23 mouse cellular contexts compared by ENCODE assay signal in genomic region chr5:72783123-72783522, GRCm38 (mm10). TPM values are rescaled to one million over a fixed set of nuclear protein-coding genes. Genes with fewer than 3 reads are reported as not detected.
"Had no signal": no experiment of that assay in that cellular context is flagged by ENCODE, and none has a peak within 500 bp of the region (broad histone marks: within the 10 kb centered on the region; RNA-seq: fewer than 3 reads in every experiment).

No protein-coding gene starts in this region.

- H3K4me3 ChIP-seq: layer of hippocampus, adult 2 months; limb, embryonic 12.5 days; limb, embryonic 15.5 days; midbrain, embryonic 12.5 days; midbrain, embryonic 15.5 days; neural tube, embryonic 12.5 days; neural tube, embryonic 15.5 days had no signal

- ATAC-seq: liver, postnatal 0 days; lung, postnatal 0 days; midbrain, embryonic 15.5 days had no signal

- H3K36me3 ChIP-seq: limb, embryonic 12.5 days; limb, embryonic 15.5 days; midbrain, embryonic 12.5 days; midbrain, embryonic 15.5 days; neural tube, embryonic 12.5 days; neural tube, embryonic 15.5 days had no signal

- H3K4me1 ChIP-seq: limb, embryonic 12.5 days; limb, embryonic 15.5 days; midbrain, embryonic 12.5 days; midbrain, embryonic 15.5 days; neural tube, embryonic 12.5 days; neural tube, embryonic 15.5 days had no signal

- H3K27ac ChIP-seq: kidney, postnatal 0 days; layer of hippocampus, adult 2 months; limb, embryonic 12.5 days; limb, embryonic 15.5 days; liver, embryonic 14.5 days; midbrain, embryonic 12.5 days; midbrain, embryonic 15.5 days; neural tube, embryonic 12.5 days; neural tube, embryonic 15.5 days; stomach, postnatal 0 days had no signal

- H3K4me2 ChIP-seq: limb, embryonic 12.5 days; limb, embryonic 15.5 days; liver, embryonic 11.5 days; lung, embryonic 14.5 days; midbrain, embryonic 12.5 days; midbrain, embryonic 15.5 days; neural tube, embryonic 12.5 days; neural tube, embryonic 15.5 days had no signal

- H3K27me3 ChIP-seq: limb, embryonic 12.5 days; limb, embryonic 15.5 days; midbrain, embryonic 12.5 days; midbrain, embryonic 15.5 days; neural tube, embryonic 12.5 days; neural tube, embryonic 15.5 days had no signal

- DNase-seq: kidney, adult 2 months; kidney, postnatal 25 days; layer of hippocampus, adult 9-11 months; liver, postnatal 0 days; lung, embryonic 14.5 days; right cerebral cortex, postnatal 14 days; right cerebral cortex, postnatal 4 days; thymus, adult 2 months; thymus, postnatal 14 days; thymus, postnatal 4 days had no signal

- H3K9me3 ChIP-seq: limb, embryonic 12.5 days; limb, embryonic 15.5 days; midbrain, embryonic 12.5 days; midbrain, embryonic 15.5 days; neural tube, embryonic 12.5 days; neural tube, embryonic 15.5 days had no signal

- H3K9ac ChIP-seq: limb, embryonic 12.5 days; limb, embryonic 15.5 days; liver, embryonic 14.5 days; liver, postnatal 0 days; lung, embryonic 14.5 days; midbrain, embryonic 12.5 days; midbrain, embryonic 15.5 days; neural tube, embryonic 12.5 days; neural tube, embryonic 15.5 days had no signal

RNA-seq across cellular contexts. Expression of gene Txk, which starts 30.5 kb away (rescaled TPM):
- total RNA-seq: layer of hippocampus, adult 2 months had no signal
- polyA plus RNA-seq: kidney, embryonic 14.5 days; limb, embryonic 12.5 days; liver, embryonic 11.5 days; lung, embryonic 14.5 days had no signal
